Mouse (Mus musculus) inflammation-experienced regulatory T-cells, adult 6 months (primary cell): Measurements from ENCODE around the gene Ubl7. TPM values are rescaled to one million over a fixed set of nuclear protein-coding genes. Genes with fewer than 3 reads are reported as not detected.

Experiments
- ATAC-seq: one replicate; pipeline ENCODE4 v1.8.0; 2017
- polyA plus RNA-seq, 3 experiments: library from polyadenylated mRNA; unstranded; fragments of 100-300 nt; shearing (Covaris generic); gene quantifications; one replicate each; pipeline ENCODE4 v1.2.1; 2017

Gene Ubl7
- polyA plus RNA-seq, 3 experiments from 2014 or later: 113 to 167 (median 131) TPM

DNA sequence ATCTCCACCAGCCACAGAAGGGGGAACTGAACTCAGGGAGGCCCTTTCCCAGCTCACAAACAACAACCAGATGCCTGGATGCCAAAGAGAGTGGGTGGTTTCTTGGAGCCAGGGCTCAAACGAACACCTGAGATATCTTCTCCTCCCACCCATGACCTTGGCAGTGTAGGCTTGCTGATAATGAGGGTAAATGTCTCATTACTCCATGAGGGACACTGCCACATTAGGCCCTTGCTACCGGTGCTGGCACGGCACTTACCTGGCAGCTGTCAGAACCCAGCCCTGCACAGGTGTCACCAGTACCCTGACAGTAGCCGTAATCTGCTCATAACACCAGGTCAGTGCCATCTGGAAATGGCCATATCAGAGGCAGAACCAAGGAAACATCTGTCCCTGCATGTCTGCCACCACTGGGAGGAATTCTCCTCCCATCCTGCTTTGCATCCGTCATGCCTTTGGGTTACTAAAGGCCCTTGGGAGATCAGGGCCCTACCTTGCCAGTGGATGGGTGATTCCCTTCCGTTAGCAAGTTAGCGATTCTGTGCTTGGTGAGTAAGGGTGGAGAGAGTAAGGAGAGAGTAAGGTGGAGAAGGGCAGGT is 37.7 kb downstream of the Ubl7 start:
- ATAC-seq: no peak

DNA sequence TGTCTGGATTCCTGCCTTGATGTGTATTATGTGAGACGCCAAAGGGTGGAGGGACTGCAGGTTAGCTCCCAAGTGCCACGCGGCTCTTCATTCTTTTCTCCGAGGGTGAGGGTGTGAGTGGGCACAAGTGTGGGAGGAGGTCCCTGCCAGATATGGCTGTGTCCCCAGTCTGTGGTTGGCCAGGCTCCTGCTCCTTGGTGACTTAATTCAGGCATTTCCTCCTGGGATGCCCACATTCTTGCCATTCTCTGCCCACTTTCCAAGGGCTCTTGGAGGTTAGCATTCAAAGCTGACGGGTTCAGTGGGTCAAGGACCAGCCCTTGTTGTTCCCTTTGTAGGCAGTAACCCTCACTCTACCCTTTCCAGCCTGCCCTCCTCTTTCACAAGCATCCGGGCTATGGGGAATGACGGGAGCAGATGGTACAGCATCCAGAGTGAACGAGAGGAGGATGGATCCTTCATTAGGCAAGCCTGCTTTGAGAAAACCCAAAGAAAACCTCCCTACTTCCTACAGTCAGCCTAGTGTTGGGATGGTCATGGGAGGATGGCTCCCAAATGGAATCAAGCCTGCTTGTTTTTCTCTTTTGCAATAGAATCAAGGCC is 38.4 kb downstream of the Ubl7 start:
- no peak for ATAC-seq

DNA sequence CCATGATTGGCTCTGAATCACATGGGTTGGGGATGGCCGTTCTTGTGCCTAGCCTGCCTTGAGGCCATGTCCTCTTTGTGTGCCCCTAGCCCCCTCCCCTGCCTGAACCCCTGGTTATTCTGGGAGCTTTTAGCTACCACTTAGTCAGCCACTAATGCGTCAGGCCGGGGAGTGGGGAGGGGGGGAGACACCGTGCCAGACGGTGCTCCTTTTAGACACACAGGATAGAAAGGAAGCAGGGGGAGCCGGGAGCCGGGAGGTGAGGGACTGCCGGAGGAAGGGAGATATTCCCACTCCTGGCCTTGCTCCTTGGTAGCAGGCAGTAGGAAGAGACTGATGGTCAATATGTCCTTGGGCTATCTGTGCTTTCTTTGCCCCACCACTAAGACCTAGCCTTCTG is 39.1 kb downstream of the Ubl7 start:
- ATAC-seq: no peak

DNA sequence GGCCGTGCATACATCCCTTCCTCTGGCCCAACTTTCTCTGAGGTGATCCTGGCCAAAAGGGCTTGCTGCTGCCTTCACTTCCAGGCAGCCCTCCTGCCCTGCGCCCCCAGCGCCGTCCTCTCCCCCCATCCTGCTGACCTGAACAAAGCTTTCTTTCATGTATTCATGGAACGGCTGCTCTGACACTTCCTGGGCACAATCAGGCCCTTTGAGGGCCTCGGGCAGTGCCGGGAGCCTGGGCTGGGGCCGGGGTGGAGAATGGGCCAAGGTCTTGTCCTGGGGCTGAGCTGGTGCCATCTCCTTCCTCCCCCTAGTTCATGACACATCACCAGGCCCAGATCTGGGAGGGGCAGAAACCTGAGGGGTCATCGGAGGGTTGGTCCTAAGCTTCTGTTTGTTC is 39.7 kb downstream of the Ubl7 start:
- no peak for ATAC-seq

DNA sequence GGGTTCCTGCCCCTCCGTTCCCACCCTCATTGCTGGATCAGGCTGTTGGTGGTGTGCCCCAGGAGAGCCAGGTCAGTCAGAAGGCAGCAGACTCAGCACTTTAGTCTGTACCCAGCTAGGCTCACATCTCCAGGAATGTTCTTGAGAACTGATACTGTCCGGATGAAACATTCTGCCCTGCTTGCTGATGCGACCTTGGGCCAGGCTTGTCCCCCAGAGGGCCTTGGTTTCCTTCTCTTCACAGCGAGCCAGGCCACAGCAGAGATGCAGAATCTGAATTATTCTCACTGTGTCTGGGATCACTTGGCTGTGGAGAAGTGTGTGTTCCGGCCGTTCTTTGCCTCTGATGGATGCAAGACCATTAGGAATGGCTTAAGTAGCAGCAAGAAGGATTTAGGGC is 41.2 kb downstream of the Ubl7 start:
- ATAC-seq: no peak

DNA sequence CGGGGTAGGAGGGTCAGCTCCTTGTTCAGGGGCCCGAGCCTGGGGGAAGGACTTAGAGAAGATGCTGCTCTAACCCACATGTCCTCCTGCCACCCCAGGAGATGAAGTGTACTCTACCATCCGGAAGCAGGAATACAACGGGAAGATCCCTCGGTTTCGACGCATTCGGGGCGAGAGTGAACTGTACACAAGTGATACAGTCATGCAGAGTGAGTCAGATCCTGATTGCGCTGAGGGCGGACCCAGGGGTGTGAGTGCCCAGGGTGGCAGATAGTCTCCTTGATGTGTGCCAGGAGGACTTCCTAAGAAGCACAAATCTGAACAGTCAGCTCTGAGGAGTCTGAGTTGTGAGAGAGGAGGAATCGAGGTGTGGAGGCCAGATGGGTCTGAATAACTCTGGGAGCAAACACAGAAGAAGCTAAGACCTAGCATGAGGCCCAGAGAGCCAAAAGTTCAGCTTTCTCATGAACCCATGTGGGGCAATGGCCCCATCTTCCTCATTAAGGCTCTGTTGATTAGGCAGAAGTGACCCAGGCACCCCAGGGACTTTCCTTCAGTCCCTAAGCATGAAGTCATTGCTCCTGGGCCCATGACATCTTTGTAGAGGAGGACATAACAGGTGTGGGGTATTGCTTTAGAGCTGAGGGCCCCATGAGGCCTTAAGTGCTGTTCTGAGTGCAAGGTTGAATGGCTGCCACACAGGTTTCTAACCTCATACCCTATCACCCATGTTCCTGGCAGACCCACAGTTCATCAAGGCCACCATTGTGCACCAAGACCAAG is 44.4 kb downstream of the Ubl7 start:
- no peak for ATAC-seq

DNA sequence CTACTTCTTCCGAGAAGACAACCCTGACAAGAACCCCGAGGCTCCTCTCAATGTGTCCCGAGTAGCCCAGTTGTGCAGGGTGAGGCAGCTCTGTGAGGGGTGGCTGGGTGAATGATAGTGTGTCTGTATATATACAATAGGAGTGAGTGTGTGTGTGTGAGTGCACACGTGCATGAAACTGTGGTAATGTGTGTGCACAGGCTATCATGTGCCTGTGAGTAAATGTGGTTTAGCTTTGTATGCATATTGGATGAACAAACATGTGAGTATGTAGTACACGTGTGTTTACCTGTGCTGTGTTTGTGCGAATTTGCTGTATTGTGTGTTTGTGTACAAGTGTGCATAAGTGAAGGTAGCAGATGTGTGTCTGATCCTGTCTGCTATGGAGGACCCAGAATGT is 45.0 kb downstream of the Ubl7 start:
- ATAC-seq: no peak

DNA sequence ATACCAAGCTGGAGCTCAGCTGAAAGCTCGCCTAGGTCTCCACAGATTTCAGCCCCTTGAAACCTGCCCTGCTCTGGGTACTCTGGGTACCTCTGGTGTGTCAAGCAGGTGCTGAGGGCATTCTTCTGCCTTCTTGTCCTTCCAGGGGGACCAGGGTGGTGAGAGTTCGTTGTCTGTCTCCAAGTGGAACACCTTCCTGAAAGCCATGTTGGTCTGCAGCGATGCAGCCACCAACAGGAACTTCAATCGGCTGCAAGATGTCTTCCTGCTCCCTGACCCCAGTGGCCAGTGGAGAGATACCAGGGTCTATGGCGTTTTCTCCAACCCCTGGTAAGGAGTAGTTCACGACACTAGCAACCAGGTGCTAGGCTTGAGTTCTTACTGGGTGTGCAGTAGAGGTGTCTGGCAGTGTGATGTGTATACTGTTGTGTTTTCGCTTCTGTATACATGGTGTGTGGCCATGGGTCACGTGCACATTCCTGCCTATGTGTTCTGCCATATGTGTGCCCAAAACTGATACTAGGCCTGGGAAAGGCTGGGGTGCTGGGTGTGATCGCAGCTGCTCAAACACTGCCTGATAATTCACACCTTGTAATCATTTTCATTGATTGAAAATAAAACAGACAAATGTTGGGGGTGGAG is 45.5 kb downstream of the Ubl7 start:
- no peak for ATAC-seq

DNA sequence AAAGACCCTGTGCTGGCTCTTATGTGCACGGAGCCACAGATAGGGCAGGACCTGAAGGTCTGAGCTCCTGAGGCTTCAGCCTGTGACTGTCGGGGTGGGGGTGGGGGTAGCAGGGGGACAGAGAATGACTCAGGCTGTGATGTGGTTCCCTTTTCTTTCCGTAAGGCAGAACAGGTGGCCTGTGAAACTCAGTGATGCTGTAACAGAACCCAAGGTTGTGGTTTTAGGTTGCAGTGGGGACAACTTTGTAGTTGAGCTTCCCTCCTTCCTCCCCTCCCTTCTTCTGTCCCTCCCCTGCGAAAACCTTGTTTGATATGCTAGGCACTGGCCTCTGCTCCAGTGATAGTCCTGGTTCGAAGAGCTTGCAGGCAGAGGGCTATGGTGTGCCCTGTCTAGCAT is 46.1 kb downstream of the Ubl7 start:
- ATAC-seq: peak; percentile 68

DNA sequence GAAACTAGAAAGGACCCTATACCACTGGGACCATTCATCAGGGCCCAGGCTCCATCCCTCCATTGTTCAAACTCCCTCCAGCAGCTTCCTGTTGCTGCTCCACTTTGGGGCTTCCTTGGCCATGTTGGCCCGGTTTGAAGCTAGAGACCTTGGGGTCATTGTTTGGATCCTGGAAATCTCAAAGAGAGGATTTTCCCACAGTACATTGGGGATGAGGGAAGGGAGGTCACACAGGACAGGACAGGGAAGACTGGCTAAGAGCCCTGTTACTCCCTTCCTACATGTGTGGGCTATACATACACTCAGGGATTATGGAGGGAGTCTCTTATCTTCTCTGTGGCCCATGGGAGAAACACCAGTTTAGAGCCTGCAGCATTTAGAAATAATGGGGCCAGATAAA is 47.8 kb downstream of the Ubl7 start:
- ATAC-seq: no peak

DNA sequence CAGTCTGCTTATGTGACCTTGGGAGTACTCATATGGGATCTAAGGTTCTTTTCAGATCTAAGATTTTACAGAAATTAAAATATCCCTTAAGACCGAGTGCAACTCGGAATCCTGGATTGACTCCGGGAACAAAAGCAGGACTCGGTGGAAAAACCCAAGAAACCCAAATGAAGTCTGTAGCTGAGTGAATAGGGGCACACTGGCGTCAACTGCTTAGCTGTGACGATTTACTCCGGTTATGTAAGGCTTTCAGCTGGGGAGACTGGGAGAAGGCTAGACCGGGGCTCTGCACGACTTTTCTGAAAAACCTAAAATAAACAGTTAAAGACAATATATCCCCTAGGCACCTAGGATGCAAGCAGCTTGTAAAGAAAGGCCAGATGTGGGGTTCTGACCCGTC is 48.6 kb downstream of the Ubl7 start:
- no peak for ATAC-seq

DNA sequence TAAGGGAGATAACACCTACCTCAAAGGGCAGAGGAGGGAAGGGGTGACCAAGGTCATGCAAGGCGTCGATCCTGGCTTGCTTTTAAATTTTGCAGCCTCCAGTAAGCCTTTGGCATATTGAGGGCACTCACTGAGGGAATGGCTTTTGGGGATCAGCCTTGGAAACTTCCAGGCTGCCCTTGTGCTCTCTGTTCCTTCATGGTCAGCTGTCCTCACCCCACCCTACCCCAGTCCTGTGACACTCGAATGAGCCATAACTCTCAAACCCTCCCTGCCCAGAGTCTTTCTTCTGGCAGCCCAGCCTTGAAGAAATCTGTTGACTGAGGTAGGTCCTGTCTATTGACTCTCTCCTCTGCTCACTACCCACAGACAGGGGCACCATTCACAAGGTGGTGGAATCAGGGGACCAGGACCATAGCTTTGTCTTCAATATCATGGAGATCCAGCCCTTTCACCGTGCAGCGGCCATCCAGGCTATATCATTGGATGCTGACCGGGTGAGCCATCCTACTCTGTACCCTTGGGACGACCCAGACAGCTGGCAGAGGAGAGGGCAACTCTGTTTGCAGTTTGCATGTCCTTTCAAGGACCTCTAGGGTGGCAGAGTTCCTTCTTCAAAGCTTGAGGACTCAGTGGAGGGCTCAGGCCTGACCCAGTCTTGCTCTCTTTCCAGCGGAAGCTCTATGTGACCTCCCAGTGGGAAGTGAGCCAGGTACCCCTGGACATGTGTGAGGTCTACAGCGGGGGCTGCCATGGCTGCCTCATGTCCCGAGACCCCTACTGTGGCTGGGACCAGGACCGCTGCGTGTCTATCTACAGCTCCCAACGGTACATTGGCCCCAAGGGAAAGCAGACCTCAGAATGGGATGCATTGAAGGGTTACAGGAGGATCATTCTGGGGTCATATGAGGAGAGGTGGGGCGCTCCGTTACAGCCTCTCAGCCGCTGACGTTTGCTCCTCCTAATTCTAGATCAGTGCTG is 49.4 kb downstream of the Ubl7 start:
- no peak for ATAC-seq

DNA sequence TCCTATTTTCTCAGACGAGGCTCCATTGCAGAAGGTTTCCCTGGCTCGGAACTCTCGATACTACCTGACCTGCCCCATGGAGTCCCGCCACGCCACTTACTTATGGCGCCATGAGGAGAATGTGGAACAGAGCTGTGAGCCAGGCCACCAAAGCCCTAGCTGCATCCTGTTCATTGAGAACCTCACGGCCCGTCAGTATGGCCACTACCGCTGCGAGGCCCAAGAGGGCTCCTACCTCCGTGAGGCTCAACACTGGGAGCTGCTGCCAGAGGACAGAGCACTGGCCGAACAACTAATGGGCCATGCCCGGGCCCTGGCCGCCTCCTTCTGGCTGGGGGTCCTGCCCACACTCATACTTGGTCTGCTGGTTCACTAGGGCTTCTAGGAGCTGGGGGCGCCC is 50.4 kb downstream of the Ubl7 start:
- ATAC-seq: no peak

DNA sequence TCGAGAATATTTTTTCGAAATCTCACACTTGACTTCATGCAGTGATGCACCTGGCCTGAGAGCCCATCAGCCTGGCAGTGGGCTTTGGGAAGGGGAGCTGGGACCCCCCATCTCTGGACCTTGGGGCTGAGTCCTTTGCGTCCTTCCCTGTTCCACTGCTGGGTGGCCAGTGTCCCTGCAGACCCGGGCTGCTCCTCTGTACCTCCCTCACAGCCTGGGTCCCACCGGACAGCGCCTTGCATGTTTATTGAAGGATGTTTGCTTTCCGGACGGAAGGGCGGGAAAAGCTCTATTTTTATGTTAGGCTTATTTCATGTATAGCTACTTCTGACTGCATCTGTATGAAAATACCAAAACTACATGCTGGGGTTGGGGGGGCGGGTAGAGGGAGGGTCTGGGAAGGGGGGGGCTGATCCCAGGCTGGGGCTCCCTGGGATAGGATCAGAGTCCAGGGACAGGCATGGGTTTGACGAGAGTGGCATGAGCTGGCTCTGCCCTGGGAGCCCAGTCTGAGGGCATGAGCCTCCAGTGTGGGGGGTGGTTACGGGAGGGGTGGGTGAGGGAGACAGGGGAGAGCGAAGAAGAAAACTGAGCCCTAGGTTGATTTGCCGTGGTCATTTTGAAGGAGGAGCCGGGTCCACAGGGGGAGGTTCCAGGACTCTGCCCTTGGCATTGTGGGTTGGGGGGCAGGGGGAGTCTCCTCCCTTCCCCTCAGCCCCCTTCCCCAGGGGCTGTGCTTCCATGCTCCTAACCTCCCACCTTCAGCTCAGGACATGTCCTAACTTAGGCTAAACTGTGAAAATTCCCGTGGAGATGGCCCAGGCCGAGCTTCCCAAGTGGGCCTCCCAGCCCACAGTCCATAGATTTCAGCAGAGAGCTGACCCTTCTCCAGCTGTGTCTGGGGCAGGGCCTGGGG is 51.3 kb downstream of the Ubl7 start:
- ATAC-seq: no peak

DNA sequence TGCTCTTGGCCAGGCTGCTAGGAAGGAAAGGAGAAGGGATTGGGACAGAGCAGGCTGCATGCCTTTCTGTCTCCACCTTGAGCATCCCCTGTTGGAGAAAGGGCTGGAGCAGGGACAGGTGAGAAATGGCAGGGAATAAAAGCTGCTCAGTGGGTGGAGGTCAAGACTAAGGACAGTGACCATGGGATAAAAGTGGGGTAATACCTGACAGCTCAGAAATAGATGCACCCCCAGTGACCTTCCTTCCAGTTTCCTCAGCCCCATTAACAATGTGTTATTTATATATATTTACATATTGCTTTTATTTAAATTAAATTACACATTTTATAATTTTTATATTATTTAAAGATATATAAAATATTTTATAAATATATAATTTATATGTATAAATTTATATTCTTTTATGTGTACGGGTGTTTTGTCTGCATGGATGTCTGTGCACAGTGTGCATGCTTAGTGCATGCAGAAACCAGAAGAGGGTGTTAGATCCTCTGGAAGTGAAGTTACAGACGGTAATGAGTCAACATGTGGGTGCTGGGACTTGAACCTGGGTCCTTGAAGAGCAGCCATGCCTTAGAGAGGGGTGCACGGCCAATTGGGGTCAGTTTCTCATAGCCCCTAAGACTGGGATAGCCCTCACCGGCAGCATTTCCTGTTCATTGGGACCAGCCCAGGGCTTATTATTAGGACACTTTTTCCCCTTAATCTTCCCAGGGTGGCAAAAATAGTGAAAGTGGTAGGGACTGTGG is 52.6 kb downstream of the Ubl7 start:
- no peak for ATAC-seq

DNA sequence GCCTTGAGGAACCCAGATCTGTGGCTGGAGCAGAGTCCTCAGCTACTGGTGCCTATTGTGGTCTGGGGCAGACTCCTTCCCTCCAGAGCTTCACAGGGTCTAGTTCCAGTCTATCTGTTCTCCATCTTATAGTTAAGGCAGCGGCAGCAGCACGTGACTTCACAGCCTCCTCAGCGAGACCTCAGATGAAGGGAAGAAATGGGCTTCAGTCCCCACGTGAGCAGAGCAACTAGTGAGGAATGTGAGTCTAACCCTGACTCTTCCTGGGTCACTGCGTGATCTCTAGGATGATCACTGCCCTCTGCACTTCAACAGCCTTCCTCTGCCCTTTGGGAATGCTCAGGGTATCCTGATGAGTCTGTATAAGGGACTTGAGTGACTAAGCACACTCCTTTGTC is 53.2 kb downstream of the Ubl7 start:
- no peak for ATAC-seq

DNA sequence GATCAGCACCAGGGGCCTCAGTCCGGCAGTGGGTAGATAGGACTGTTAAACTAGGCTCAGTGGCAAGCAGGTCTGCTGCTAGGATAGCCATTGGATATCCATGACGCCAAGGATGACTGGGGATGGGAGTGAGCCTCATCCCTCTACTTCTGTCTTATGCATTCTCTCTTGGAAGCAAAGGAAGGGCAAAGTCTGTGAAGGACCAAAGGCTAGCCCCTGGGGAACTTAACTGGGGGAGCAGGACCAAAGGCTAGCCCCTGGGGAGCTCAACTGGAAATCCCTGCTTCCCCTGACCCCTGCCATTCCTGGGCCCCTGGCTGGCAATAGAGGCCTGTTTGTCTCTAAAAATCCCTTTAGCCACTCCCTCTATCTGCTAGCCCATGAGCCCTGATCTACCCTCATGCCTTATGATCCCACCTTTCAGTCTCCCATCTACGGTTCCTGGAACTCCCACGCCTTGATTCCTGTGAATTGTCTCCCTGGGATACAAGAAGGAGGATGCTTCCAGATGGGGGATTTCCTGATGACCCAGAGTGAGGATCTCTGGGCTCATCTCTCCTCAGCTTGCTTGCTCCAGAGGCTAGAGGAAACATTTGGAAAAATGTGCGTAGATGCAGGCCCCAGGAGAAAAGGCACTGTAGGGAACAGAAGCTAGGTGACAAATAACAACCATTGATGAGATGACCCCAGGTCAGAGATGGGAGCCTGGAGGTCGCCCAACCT is 53.9 kb downstream of the Ubl7 start:
- ATAC-seq: no peak

DNA sequence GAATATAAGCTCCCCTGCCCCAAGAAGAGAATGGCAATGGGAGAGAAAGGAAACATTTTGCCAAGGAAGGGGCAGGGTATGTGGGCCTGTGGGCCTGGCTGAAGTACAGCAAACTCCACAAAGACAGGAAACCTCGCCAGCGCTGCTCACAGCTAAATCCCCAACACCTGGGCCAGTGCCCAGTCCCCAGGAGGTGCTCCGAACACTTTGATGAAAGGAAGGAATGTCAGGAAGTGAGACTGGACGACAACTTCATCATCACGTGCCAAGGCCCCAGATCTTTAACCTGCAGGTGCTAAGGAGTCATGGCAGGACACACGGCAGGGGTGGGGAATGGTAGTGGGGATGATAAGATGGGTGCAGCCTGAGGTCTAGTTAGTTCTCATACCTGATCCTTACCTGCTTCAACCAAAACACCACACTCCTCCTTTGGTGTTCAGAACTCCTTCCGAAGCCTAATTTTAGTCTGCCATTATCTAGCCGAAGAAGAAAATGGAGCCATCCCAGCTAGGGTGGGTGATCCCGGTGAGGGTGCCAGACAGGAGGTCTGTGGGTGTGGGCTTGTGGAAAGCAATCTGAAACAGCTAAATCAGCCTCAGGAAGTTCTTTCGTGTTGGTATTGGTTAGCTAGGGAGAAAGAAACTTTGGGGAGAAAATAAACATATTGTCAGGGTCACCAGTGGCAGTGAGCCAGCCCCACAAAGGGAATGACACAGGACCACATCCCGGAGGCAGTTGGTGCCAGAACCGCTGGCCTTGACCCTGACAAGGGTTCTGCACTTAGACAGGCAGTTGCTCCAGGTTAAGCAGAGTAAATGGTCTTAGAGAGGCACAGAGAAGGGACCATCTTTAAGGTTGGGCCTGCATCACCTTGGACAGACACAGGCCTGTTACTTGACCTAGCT is 54.8 kb downstream of the Ubl7 start:
- no peak for ATAC-seq
